Mouse (Mus musculus) small intestine, adult 2 months (tissue): ENCODE measurements around the gene Tsga10ip. TPM values are rescaled to one million over a fixed set of nuclear protein-coding genes. Genes with fewer than 3 reads are reported as not detected.

ENCODE experiments used
- H3K27ac ChIP-seq: fragments of 200-500 bp; 2 replicates; pipeline ENCODE4 v1.5.1; 2012; ENCODE audit warnings: low read depth, low read length, control low read depth, inconsistent platforms; ENCODE audit not compliant: insufficient read depth
- H3K27me3 ChIP-seq: fragments of 200-500 bp; 2 replicates; pipeline ENCODE4 v1.6.1; 2012; ENCODE audit warnings: mild to moderate bottlenecking, moderate library complexity, low read length, inconsistent platforms; ENCODE audit not compliant: control insufficient read depth, insufficient read depth
- H3K36me3 ChIP-seq: fragments of 200-500 bp; 2 replicates; pipeline ENCODE4 v1.6.1; 2012; ENCODE audit warnings: mild to moderate bottlenecking, low read length, control low read depth, inconsistent platforms; ENCODE audit not compliant: control insufficient read depth, insufficient read depth
- H3K4me1 ChIP-seq: fragments of 200-500 bp; 2 replicates; pipeline ENCODE4 v1.6.1; 2012; ENCODE audit warnings: low read length, inconsistent platforms, mixed read lengths; ENCODE audit not compliant: control insufficient read depth, insufficient read depth, insufficient read length
- H3K4me3 ChIP-seq: fragments of 200-500 bp; 2 replicates; pipeline ENCODE4 v1.5.1; 2012; ENCODE audit warnings: low read depth, mild to moderate bottlenecking, control low read depth, inconsistent platforms, low read length, moderate library complexity
- CTCF ChIP-seq: fragments of 200-500 bp; IDR thresholded peaks from 2 replicates; pipeline ENCODE4 v1.5.1; 2012; ENCODE audit warnings: low read depth, mild to moderate bottlenecking, control low read depth, inconsistent platforms, low read length, moderate library complexity, mixed read lengths; ENCODE audit not compliant: insufficient replicate concordance, insufficient read length; ENCODE audit errors: extremely low read depth
- POLR2A ChIP-seq: fragments of 200-500 bp; IDR thresholded peaks from 2 replicates; pipeline ENCODE4 v1.6.1; 2012; ENCODE audit warnings: low read depth, mild to moderate bottlenecking, control low read depth, inconsistent platforms, low read length, moderate library complexity
- WGBS: fragments of 180-500 bp; shearing (Covaris S2); methylation state at CpG from one replicate; pipeline ENCODE4 v1.1.7; 2018; 5-methylcytosine and 5-hydroxymethylcytosine counted together
- polyA plus RNA-seq: library from polyadenylated mRNA; depleted of rRNA; stranded (reverse); fragments of >200 nt; gene quantifications from 2 replicates; pipeline ENCODE4 v1.2.3, GENCODE M21; 2012

The Tsga10ip gene
- polyA plus RNA-seq, 1 experiment: 1.4 TPM

DNA sequence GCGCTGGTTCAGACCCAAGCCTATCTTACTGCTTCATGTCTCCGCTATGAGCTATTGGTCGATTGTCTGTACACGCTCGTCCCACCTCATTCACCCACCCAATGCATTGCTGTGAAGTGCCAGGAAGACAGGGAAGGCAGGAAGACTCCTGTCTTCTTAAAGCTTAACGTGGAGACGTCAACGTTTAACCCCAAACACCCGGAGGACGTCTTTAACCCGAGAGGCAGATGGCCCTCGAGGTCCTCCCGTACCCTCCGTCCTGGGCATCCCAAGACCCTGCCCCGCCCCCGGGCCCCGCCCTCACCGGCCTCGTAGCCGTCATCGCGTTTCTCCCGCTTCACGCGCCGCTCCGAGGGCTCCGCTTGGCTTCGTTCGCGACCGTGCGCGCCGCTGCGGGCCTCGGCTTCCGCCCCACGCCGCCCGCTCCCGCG lies 14.3 kb downstream of the Tsga10ip start:
- no peak for TF ChIP-seq CTCF
- no peak for TF ChIP-seq POLR2A
- H3K4me1 ChIP-seq: peaks cover 11% of the 10 kb centered on the region; the same call in 1 of the 2 replicates
- under 1% methylated on average over 43 of the region's 43 CpGs for WGBS
- H3K27ac ChIP-seq: peak overlapping the region; percentile 63
- H3K4me3 ChIP-seq: peak overlapping the region; percentile 95
- no peaks in the 10 kb centered on the region for H3K27me3 ChIP-seq
- H3K36me3 ChIP-seq: peaks cover 19% of the 10 kb centered on the region

DNA sequence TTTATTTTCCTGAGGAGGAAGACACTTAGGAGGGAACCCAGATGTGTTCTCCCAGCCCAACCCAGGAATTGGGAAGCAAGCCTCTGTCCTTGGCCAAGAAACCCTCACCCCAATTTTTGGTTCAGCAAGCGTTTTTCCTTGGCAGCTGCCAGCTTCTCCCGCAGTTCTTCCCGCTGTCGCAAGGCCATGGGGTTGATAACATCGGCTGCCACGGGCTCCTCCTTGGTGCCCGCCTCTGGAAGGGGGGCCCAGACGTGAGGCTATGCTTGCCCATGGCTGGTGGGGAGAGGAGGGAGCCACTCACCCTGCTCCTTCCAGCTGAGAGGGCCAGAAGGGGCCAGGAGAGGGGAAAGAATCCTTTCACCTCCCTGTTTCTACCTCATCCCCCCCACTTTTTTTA lies 17.6 kb downstream of the Tsga10ip start:
- TF ChIP-seq CTCF (no peak), POLR2A (no peak)
- Histone ChIP-seq H3K4me1 (peaks cover 5% of the 10 kb centered on the region; the same call in 1 of the 2 replicates), H3K27me3 (no peaks in the 10 kb centered on the region), H3K4me3 (no peak overlapping the region), H3K36me3 (peaks cover 51% of the 10 kb centered on the region), H3K27ac (no peak overlapping the region)
- 88% methylated on average over 8 of the region's 8 CpGs for WGBS

DNA sequence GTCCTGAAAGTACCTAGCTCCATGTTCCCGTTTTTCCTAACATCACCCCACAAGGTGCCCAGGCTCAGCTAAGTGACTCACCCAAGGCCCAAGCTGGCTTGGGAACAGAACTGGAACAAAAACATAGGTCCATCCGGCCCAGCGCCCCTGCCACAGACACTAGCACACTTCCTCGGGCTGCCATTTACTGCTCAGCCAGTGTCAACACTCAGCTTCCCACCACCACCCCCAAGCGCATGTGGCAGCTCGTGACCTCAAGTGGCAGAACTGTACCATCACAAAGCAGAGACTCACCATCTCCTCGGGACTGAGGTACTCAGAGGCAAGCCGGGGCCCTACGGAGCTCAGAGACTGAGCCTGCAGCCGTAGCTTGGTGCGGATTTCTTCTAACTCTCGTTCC lies 19.0 kb downstream of the Tsga10ip start:
- Histone ChIP-seq H3K36me3 (peaks cover 65% of the 10 kb centered on the region), H3K4me3 (no peak overlapping the region), H3K4me1 (no peaks in the 10 kb centered on the region; the same call in 1 of the 2 replicates), H3K27ac (no peak overlapping the region), H3K27me3 (no peaks in the 10 kb centered on the region)
- no peak for TF ChIP-seq CTCF
- no peak for TF ChIP-seq POLR2A
- WGBS: 96% methylated on average over 12 of the region's 12 CpGs

- Histone ChIP-seq H3K27me3 (no peaks in the 10 kb centered on the region), H3K4me3 (no peak overlapping the region), H3K4me1 (peaks cover 17% of the 10 kb centered on the region; the same call in 1 of the 2 replicates), H3K36me3 (peaks cover 45% of the 10 kb centered on the region), H3K27ac (no peak overlapping the region)
- WGBS: 87% methylated on average over 1 of the region's 1 CpGs
- TF ChIP-seq CTCF (no peak), POLR2A (no peak)
Observed at GRCm38 (mm10) chr19:5377446-5377845, 24.9 kb downstream of the Tsga10ip start.

DNA sequence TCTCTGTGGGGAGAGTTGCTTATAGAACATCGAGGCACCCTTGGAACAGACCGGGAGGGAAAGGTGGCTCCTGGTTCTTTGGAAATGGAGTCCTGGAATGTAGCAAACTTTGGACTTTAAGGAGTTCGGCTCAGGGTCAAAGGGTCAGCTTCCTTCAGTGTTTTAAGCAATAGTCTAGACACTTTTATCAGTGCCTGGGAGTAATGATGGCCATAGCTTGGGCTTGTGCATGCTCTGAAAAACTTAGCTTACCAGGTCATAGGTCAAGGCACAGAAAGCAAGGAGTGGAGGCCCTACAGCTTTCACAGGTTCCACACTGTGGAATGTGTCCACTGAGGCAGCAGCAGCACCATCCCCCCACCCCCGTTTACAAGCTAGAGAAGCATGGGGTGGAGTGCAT lies 27.6 kb downstream of the Tsga10ip start:
- peak overlapping the region; percentile 97 for H3K27ac ChIP-seq
- peaks cover 35% of the 10 kb centered on the region for H3K36me3 ChIP-seq
- WGBS: 34% methylated on average over 4 of the region's 4 CpGs
- no peaks in the 10 kb centered on the region for H3K27me3 ChIP-seq
- peak overlapping the region; percentile 38 for H3K4me3 ChIP-seq
- peaks cover 17% of the 10 kb centered on the region; the same call in 1 of the 2 replicates for H3K4me1 ChIP-seq
- no peak for TF ChIP-seq CTCF
- no peak for TF ChIP-seq POLR2A

DNA sequence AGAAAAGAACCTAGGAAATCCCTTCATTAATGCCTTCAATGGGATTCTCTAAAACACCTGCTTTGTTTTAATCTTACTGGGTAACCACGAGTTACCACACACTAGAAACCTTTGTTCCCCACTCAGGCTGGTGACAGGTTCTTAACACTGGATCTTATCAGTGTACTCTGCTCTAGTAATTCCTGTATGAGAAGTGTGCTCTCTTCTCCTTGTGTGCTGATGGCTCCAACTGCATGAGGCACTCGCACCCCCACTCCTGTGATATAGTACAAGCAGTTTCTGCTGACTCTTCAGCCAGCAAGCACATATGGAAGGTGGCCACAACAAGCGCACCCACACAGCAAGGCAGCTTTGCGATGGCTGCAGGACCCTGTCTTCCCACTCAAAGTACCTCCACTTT lies 28.1 kb downstream of the Tsga10ip start:
- peak overlapping the region; percentile 97 for H3K27ac ChIP-seq
- TF ChIP-seq POLR2A (no peak), CTCF (no peak)
- peak overlapping the region; percentile 38 for H3K4me3 ChIP-seq
- peaks cover 34% of the 10 kb centered on the region for H3K36me3 ChIP-seq
- WGBS: 35% methylated on average over 4 of the region's 4 CpGs
- peaks cover 17% of the 10 kb centered on the region; the same call in 1 of the 2 replicates for H3K4me1 ChIP-seq
- no peaks in the 10 kb centered on the region for H3K27me3 ChIP-seq

- H3K27ac ChIP-seq: no peak overlapping the region
- no peaks in the 10 kb centered on the region for H3K27me3 ChIP-seq
- peaks cover 27% of the 10 kb centered on the region for H3K36me3 ChIP-seq
- 95% methylated on average over 7 of the region's 7 CpGs for WGBS
- peaks cover 22% of the 10 kb centered on the region; the same call in 1 of the 2 replicates for H3K4me1 ChIP-seq
- no peak for TF ChIP-seq POLR2A
- no peak for TF ChIP-seq CTCF
- H3K4me3 ChIP-seq: no peak overlapping the region
Observed at GRCm38 (mm10) chr19:5372724-5373123, 29.6 kb downstream of the Tsga10ip start.

DNA sequence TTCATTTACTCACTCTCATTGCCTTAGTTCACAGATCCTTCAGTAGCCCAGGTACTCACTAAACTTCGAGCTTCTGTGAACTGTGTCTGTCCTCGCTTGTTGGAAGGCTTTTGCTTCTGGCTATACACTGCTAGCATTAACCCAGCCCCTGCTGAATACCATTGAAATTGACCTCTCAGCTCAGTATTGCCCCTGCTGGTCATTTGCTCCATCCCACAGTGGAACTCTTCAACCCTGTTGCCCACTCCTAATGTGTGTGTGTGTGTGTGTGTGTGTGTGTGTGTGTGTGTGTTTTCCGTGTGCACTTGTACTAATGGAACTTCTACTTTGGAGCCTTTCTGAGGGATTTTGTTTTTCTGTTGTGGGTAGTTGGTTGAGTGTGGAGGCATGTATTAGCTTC lies 31.4 kb downstream of the Tsga10ip start:
- Histone ChIP-seq H3K27me3 (no peaks in the 10 kb centered on the region), H3K36me3 (peaks cover 27% of the 10 kb centered on the region), H3K4me1 (peaks cover 26% of the 10 kb centered on the region; the same call in 1 of the 2 replicates), H3K4me3 (no peak overlapping the region), H3K27ac (no peak overlapping the region)
- TF ChIP-seq POLR2A (no peak), CTCF (no peak)
- 78% methylated on average over 3 of the region's 3 CpGs for WGBS
